Mouse (Mus musculus): Measurements from ENCODE around the gene Psmd13. TPM values are rescaled to one million over a fixed set of nuclear protein-coding genes. Genes with fewer than 3 reads are reported as not detected.

Psmd13 gene
- polyA plus RNA-seq, 1 experiment from 2014 or later, result 274 TPM

DNA sequence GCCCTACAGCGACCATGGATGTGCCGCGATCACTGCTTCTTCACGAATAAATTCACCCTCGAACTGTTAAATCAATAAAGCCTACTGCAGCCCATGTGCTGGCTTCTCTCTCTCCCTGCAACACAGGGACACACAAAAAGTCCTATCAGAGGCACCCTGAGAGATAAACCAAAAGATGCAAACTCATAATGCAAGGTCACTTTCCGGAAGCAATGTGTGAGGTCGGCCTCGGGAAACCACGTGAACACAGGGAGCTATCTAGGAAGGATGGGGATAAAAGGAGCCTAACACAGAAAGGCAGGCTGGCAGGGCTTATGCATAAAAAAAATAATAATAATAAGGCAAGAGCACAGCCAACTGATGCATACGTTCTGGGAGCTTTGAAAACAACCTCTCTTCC lies 35.1 kb upstream of the Psmd13 start:
- Histone ChIP-seq H3K27me3 (peaks cover 16% of the 10 kb centered on the region), H3K4me3 (no peak overlapping the region), H3K4me2 (replicated peaks) (no peak overlapping the region), H3K4me1 (no peaks in the 10 kb centered on the region), H3K9ac (no peak overlapping the region), H3K9me3 (no peaks in the 10 kb centered on the region), H3K27ac (no peak overlapping the region), H3K36me3 (peaks cover 4% of the 10 kb centered on the region)
- no peak for ATAC-seq (ENCODE audit: insufficient number of reproducible peaks, insufficient read depth, low FRiP score, low TSS enrichment)
- 85% methylated on average over 10 of the region's 10 CpGs for WGBS

DNA sequence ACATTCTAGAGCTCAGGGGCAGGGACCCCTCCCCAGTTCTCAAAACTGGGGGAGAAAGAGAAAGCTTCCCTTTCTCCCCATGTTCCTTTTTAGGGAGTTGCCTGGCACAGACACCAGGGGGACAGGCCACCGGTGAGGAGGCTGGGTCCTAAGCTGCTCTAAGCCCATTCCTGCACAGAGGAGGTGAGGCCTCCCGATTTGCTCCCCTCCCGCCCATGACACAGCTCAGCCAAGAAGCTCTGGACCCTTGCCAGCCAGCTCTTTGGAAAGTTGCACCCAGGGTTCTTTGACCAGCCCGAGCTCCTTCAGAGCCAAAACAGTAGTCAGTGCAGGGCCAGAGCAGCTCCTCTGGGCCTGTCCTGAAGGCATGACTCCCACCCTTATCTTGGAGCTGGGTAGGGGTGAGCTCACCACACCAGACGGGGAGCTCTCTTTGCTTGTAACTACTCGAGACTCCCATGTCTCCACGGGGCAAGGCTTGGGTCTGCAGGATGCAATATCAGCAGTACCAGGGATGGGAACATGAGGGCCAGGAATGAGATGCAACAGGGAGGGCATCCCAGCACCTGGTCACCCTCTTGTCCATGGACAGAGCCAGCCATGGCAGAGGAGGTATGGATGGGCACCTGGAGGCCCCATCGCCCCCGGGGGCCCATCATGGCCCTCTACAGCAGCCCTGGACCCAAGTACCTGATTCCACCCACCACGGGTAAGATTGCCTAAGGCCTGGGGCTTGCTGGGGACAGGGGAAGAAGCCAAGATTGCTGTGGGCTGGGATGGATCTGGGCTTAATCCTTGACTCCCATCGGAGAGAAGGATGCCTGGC lies 33.8 kb upstream of the Psmd13 start, which contains the start of gene Odf3:
TSS of gene Odf3 (plus strand) at position 51 of the 826 bp plus-strand sequence.
- Histone ChIP-seq H3K9me3 (no peaks in the 10 kb centered on the region), H3K4me3 (no peak within 1 kb of the TSS), H3K9ac (no peak within 1 kb of the TSS), H3K36me3 (peaks cover 17% of the 10 kb centered on the region), H3K27ac (no peak within 1 kb of the TSS), H3K4me2 (replicated peaks) (no peak within 1 kb of the TSS), H3K4me1 (no peaks in the 10 kb centered on the region), H3K27me3 (peaks cover 5% of the 10 kb centered on the region)
- no peak for ATAC-seq (ENCODE audit: insufficient number of reproducible peaks, insufficient read depth, low FRiP score, low TSS enrichment)
- 75% methylated on average over 11 of the region's 11 CpGs for WGBS

DNA sequence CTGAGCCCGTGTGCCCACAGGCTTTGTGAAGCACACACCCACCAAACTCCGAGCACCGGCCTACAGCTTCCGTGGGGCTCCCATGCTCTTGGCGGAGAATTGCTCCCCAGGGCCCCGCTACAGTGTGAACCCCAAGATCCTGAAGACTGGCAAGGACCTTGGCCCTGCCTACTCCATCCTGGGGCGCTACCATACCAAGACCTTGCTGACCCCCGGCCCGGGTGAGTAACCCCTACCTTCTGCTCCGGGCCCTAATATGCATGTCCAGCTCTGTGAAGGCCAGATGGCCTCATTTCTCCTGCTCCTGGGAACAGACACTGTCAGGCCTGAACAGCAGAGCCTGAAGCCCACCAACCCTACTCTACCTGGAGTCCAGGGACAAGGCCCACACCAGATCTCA lies 33.2 kb upstream of the Psmd13 start:
- H3K4me3 ChIP-seq, result no peak overlapping the region
- ATAC-seq (ENCODE audit: insufficient number of reproducible peaks, insufficient read depth, low FRiP score, low TSS enrichment), result no peak
- H3K4me1 ChIP-seq, result no peaks in the 10 kb centered on the region
- no peak overlapping the region for H3K27ac ChIP-seq
- no peak overlapping the region for H3K4me2 ChIP-seq (replicated peaks)
- H3K36me3 ChIP-seq, result peaks cover 23% of the 10 kb centered on the region
- no peak overlapping the region for H3K9ac ChIP-seq
- no peaks in the 10 kb centered on the region for H3K9me3 ChIP-seq
- 87% methylated on average over 10 of the region's 10 CpGs for WGBS
- H3K27me3 ChIP-seq, result peaks cover 2% of the 10 kb centered on the region; the same call in 1 of the 2 replicates

DNA sequence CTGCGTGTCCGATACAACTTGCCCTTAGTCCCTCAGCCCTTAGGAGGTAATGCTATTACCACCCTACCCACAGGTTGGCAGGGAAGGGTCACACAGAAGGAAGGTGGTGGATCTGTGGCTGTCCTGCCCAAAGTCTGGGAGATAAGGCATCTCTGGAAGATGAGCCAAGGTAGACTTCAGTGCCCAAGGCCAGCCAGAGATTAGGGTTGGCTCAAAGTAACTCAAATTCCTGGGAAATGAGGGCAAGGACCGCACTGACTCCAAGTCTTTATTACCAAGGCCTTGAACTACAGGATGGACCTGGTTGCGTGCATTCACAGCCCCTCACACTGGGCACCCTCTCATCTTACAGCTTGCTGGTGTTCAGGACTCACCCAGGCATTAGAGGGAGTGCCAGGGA lies 29.9 kb upstream of the Psmd13 start:
- Histone ChIP-seq H3K4me2 (replicated peaks) (no peak overlapping the region), H3K4me3 (no peak overlapping the region), H3K27me3 (no peaks in the 10 kb centered on the region), H3K27ac (no peak overlapping the region), H3K4me1 (peaks cover 7% of the 10 kb centered on the region), H3K9ac (no peak overlapping the region), H3K9me3 (no peaks in the 10 kb centered on the region), H3K36me3 (peaks cover 34% of the 10 kb centered on the region)
- 96% methylated on average over 4 of the region's 4 CpGs for WGBS
- ATAC-seq (ENCODE audit: insufficient number of reproducible peaks, insufficient read depth, low FRiP score, low TSS enrichment), result no peak

DNA sequence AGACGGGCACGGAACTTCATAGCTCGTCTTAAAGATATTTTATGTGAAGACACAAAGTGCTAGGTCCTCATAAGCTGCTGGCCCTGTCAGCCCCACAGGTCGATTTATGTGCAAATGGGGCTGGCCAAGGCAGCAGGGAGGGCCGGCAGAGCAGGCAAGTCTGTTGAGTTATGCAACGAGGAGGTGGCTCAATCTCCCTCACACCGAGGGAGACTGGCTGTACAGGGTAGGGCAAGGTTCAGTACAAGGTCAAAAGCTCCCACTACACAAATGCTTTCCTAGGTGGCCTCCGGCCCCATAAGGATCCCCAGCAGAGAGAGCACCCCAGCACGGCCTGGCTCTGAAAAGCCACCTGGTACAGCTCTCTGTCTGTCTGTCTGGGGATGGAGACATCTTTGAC lies 28.4 kb upstream of the Psmd13 start:
- H3K27me3 ChIP-seq, result no peaks in the 10 kb centered on the region
- no peak overlapping the region for H3K4me3 ChIP-seq
- H3K9me3 ChIP-seq, result no peaks in the 10 kb centered on the region
- ATAC-seq (ENCODE audit: insufficient number of reproducible peaks, insufficient read depth, low FRiP score, low TSS enrichment), result no peak
- H3K36me3 ChIP-seq, result peaks cover 34% of the 10 kb centered on the region
- H3K9ac ChIP-seq, result no peak overlapping the region
- H3K4me1 ChIP-seq, result peaks cover 14% of the 10 kb centered on the region
- H3K27ac ChIP-seq, result no peak overlapping the region
- no peak overlapping the region for H3K4me2 ChIP-seq (replicated peaks)
- WGBS, result 87% methylated on average over 9 of the region's 9 CpGs

DNA sequence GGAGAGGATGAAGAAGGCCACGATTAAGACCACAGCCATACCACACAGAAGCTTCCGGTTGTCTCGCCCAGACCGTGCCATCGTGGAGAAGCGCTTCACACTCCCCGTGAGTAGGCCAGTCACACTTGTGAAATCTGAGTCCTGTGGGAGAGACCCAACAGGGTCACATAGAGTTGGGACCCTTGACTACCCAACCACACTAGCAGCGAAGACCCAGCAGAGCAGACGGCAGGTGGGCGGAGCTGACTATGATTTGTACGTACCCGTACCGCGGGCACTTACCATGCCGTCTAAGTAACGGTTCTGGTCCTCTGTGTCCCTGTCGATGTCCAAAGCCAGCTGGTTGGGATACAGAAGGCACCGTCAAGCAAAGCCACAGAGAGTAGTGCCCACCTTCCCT lies 27.3 kb upstream of the Psmd13 start:
- H3K27ac ChIP-seq, result no peak overlapping the region
- peaks cover 21% of the 10 kb centered on the region for H3K4me1 ChIP-seq
- 95% methylated on average over 18 of the region's 18 CpGs for WGBS
- H3K9me3 ChIP-seq, result no peaks in the 10 kb centered on the region
- H3K4me2 ChIP-seq (replicated peaks), result no peak overlapping the region
- H3K27me3 ChIP-seq, result no peaks in the 10 kb centered on the region
- no peak overlapping the region for H3K4me3 ChIP-seq
- peaks cover 43% of the 10 kb centered on the region for H3K36me3 ChIP-seq
- ATAC-seq (ENCODE audit: insufficient number of reproducible peaks, insufficient read depth, low FRiP score, low TSS enrichment), result no peak
- H3K9ac ChIP-seq, result no peak overlapping the region

DNA sequence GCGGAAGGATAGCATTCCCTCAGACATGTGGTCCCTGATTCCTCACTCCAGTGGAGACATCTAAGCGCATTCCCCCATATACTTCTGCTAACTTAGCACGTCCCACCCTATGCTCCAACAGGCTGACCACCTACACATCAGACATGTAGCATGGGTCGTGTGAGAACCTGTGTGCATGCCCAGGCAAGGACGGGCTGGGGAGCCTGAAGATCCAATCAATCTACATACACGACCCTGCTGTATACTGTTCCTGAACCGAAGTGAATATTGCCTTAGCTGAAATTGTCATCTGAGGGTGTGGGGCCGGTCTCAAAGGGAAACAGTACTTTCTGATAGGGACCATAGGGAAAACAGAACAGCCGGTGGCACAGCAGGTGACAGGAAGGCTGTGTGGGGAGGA lies 26.6 kb upstream of the Psmd13 start:
- H3K9me3 ChIP-seq, result no peaks in the 10 kb centered on the region
- H3K9ac ChIP-seq, result peak overlapping the region; percentile 89
- H3K4me1 ChIP-seq, result peaks cover 21% of the 10 kb centered on the region
- no peak for ATAC-seq (ENCODE audit: insufficient number of reproducible peaks, insufficient read depth, low FRiP score, low TSS enrichment)
- WGBS, result 79% methylated on average over 9 of the region's 9 CpGs
- no peak overlapping the region for H3K27ac ChIP-seq
- peaks cover 49% of the 10 kb centered on the region for H3K36me3 ChIP-seq
- peak overlapping the region; percentile 99 for H3K4me2 ChIP-seq (replicated peaks)
- no peaks in the 10 kb centered on the region for H3K27me3 ChIP-seq
- H3K4me3 ChIP-seq, result peak overlapping the region; percentile 75

DNA sequence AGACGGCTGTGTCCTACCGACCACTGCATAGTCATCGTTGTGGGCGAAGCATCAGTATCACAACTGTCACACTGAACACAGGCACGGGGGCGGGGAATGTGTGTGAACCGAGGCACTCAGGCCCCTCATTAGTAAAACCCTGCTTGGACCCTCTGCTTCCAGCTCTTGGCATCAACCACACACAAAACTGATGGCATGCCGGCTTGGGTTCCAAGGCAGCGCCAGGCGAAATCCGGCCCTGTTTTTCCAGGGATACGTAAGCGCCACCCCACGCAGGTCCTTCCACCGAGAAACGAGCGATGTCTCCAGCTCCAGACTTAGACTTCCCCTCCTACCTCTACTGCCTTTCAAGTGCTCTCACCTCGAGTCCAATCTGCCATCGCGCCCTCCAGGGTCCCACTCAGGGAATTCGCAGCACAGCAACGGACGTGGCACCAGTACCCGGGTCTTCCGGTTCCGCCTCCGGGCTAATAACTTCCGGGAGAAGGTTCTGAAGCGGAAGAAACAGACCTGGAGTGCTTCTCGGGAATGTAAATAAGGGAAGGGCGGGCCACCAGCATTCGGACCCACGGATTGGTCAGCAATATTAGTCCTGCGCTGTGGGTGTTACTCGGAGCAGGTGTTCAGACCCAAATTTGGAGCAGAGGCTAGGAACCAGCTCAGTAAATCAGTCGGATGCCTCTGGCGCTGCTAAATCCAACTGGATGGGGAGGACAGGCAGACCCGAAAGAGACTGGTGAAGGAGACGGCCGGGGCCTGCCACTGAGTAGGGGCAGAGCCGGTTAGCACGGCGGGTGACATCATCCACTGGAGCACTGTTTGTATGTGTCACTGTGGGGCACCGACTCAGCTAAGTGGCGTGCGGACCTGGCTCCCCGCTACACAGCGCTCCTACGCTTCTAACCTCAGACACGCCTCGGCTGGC lies 25.6 kb upstream of the Psmd13 start, which contains the start of gene Gm45785:
TSS of gene Gm45785 (minus strand) at position 472 of the 925 bp plus-strand sequence.
- peak; percentile 61; the same call in 1 of the 2 replicates for ATAC-seq (ENCODE audit: insufficient number of reproducible peaks, insufficient read depth, low FRiP score, low TSS enrichment)
- H3K4me2 ChIP-seq (replicated peaks), result peak within 1 kb of the TSS; percentile 99
- peak within 1 kb of the TSS; percentile 89 for H3K9ac ChIP-seq
- peak within 1 kb of the TSS; percentile 75 for H3K4me3 ChIP-seq
- 1% methylated on average over 51 of the region's 51 CpGs for WGBS
- H3K36me3 ChIP-seq, result peaks cover 55% of the 10 kb centered on the region
- H3K27ac ChIP-seq, result peak within 1 kb of the TSS; percentile 87
- H3K27me3 ChIP-seq, result no peaks in the 10 kb centered on the region
- H3K9me3 ChIP-seq, result no peaks in the 10 kb centered on the region
- H3K4me1 ChIP-seq, result peaks cover 21% of the 10 kb centered on the region

DNA sequence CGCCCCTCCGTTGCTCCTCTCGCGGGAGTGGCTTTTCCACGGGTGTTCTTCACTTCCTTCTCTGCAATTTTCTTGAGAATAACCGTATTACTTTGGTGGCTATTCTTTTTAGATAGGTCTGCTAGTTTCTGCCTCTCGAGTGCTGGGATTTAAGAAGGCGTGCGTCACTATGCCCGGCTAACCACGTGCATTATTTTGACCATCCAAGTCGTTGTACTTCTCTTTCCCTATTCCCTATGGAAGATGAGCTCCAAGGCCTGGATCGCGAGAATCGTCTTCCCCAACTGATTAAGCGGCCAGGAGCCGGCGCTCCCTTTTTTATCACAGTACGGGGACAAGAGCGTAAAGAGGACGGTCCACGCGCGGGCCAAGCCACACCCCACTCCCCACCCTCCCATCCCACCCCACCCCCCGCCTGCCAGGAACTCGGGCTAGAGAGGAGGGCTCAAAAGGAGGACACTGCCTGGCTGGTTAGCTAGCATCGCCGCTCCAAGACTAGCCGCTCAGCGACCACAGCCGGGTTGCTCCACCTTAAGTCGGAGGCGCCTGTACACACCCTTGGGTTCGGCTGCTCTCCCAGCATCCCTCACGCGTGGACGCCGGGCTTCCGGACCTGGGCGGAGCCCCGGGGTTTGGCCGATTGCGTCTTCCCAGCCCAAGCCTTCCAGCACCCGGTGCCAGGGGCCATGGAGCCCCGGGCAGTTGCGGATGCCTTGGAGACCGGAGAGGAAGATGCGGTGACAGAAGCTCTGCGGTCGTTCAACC lies 24.8 kb upstream of the Psmd13 start, which contains the start of gene Ric8a:
TSS of gene Ric8a (plus strand) at position 173 of the 765 bp plus-strand sequence.
- peak within 1 kb of the TSS; percentile 89 for H3K9ac ChIP-seq
- under 1% methylated on average over 49 of the region's 50 CpGs for WGBS
- no peaks in the 10 kb centered on the region for H3K27me3 ChIP-seq
- H3K4me2 ChIP-seq (replicated peaks), result peak within 1 kb of the TSS; percentile 99
- peak; percentile 74 for ATAC-seq (ENCODE audit: insufficient number of reproducible peaks, insufficient read depth, low FRiP score, low TSS enrichment)
- peaks cover 21% of the 10 kb centered on the region for H3K4me1 ChIP-seq
- H3K9me3 ChIP-seq, result no peaks in the 10 kb centered on the region
- H3K4me3 ChIP-seq, result peak within 1 kb of the TSS; percentile 75
- H3K27ac ChIP-seq, result peak within 1 kb of the TSS; percentile 87
- peaks cover 57% of the 10 kb centered on the region for H3K36me3 ChIP-seq

DNA sequence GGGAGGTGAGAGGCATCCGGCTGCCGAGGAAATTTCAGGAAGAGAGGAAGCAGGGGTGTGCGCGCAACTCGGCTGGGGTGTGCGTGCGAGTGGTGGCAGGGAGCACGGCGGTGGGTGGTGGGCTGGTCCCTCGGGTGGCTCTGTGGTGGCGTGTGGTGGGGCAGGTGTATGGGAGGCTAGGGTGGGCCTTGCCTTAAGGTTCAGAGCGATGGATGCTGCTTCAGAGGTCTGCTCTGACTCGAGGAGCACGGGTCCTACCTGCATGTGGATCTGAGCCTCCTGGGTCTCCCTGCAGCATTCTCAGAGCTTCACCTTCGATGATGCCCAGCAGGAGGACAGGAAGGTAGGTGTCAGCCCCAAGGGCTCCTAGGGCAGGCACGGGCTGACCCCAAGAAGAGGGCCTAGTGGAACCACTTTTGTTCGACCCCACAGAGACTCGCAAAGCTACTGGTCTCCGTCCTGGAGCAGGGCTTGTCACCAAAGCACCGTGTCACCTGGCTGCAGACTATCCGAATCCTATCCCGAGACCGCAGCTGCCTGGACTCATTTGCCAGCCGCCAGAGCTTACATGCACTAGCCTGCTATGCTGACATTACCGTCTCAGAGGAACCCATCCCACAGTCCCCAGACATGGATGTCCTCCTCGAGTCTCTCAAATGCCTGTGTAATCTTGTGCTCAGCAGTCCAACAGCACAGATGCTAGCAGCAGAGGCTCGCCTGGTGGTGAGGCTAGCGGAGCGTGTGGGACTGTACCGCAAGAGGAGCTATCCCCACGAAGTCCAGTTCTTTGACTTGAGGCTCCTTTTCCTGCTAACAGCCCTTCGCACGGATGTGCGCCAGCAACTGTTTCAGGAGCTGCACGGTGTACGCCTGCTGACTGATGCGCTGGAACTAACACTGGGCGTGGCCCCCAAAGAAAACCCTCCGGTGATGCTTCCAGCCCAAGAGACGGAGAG lies 23.9 kb upstream of the Psmd13 start, which contains the start of gene Bet1l:
TSS of gene Bet1l (minus strand) at position 28 of the 956 bp plus-strand sequence.
- H3K4me3 ChIP-seq, result peak within 1 kb of the TSS; percentile 75
- peak; percentile 14 for ATAC-seq (ENCODE audit: insufficient number of reproducible peaks, insufficient read depth, low FRiP score, low TSS enrichment)
- H3K4me2 ChIP-seq (replicated peaks), result peak within 1 kb of the TSS; percentile 99
- H3K9me3 ChIP-seq, result no peaks in the 10 kb centered on the region
- H3K9ac ChIP-seq, result peak within 1 kb of the TSS; percentile 89
- H3K4me1 ChIP-seq, result peaks cover 21% of the 10 kb centered on the region
- WGBS, result 38% methylated on average over 40 of the region's 40 CpGs
- H3K27ac ChIP-seq, result peak within 1 kb of the TSS; percentile 87
- H3K36me3 ChIP-seq, result peaks cover 57% of the 10 kb centered on the region
- no peaks in the 10 kb centered on the region for H3K27me3 ChIP-seq
